ENCODE assay signal across 12 mouse cellular contexts in the genomic region with DNA sequence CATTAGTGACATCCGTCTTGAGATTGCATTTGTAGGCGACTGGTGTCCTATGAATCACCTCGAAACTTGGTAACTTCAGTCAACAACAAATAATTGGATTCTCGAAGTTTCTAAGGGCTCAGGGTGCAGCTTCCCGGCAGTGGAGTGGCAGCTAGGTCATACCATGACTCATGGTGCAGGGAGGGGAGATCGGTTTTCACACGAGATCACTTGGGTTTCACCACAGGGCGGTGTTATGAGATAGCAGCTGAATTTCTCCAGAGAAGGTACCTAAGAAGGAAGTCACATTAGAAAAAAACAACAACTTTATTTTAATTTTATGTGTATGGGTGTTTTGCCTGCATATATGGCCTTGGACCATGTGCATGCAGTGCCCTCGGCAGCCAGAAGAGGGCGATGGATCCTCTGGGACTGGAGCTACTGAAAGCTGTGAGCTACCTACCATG. TPM values are rescaled to one million over a fixed set of nuclear protein-coding genes. Genes with fewer than 3 reads are reported as not detected.
DNase-seq lines count a peak whose midpoint lies in the region; ATAC-seq and TF ChIP-seq lines count a peak whose summit lies in the region.
"Had no signal": no experiment of that assay in that cellular context is flagged by ENCODE, and none has a peak within 500 bp of the region (broad histone marks: within the 10 kb centered on the region; RNA-seq: fewer than 3 reads in every experiment).

No protein-coding gene starts in this region.

- no peak for ATAC-seq in liver, embryonic 12.5 days
- no peak for ATAC-seq in cerebellum, adult (ENCODE audit: insufficient number of reproducible peaks, low FRiP score, low TSS enrichment)
- no peak for ATAC-seq in forebrain, embryonic 14.5 days
- ATAC-seq in forebrain, embryonic 16.5 days, result no peak

- no peak for TF ChIP-seq EP300 in ES-Bruce4 (IDR thresholded peaks at IDR 0.05; ENCODE audit: insufficient read depth, low read depth, low read length)

- no peak for DNase-seq in liver, adult 2 months (ENCODE audit: extremely low read depth, low read depth, low spot score)
- no peak for DNase-seq in brain, embryonic 14.5 days (ENCODE audit: low read depth)
- peak; percentile 9 for DNase-seq in naive thymus-derived CD4-positive, alpha-beta T cell, adult 2 months (ENCODE audit: low read depth)
- no peak for DNase-seq in forebrain, embryonic 14.5 days (ENCODE audit: low spot score)
- DNase-seq: retina, postnatal 1 day had no signal

- no peak overlapping the region for H3K9ac ChIP-seq in liver, adult 2 months (ENCODE audit: low read depth, low read length)
- H3K9ac ChIP-seq in liver, embryonic 12.5 days, result no peak overlapping the region
- no peak overlapping the region for H3K9ac ChIP-seq in ES-Bruce4 (ENCODE audit: low read depth, poor library complexity, severe bottlenecking)
- no peak overlapping the region for H3K9ac ChIP-seq in forebrain, embryonic 14.5 days (ENCODE audit: low read length)
- no peak overlapping the region for H3K9ac ChIP-seq in forebrain, embryonic 16.5 days (replicated peaks; ENCODE audit: low read depth, low read length)
- H3K9ac ChIP-seq: heart, embryonic 15.5 days; limb, embryonic 12.5 days had no signal

- TF ChIP-seq POLR2A in liver, adult 2 months (IDR thresholded peaks at IDR 0.05; ENCODE audit: extremely low read depth, insufficient read depth, low read length), result no peak
- TF ChIP-seq POLR2A in ES-Bruce4 (IDR thresholded peaks at IDR 0.05; ENCODE audit: insufficient read depth, low read length), result no peak
- no peak for TF ChIP-seq POLR2A in brain, embryonic 14.5 days (IDR thresholded peaks at IDR 0.05; ENCODE audit: borderline replicate concordance, extremely low read depth, insufficient read depth, insufficient read length, poor library complexity, severe bottlenecking)

- no peaks in the 10 kb centered on the region for H3K36me3 ChIP-seq in liver, adult 2 months (ENCODE audit: control insufficient read depth, insufficient read depth, low read length)
- no peaks in the 10 kb centered on the region for H3K36me3 ChIP-seq in liver, embryonic 12.5 days
- H3K36me3 ChIP-seq in ES-Bruce4 (ENCODE audit: control insufficient read depth, insufficient read depth, low read length, poor library complexity, severe bottlenecking), result no peaks in the 10 kb centered on the region
- no peaks in the 10 kb centered on the region for H3K36me3 ChIP-seq in forebrain, embryonic 14.5 days (ENCODE audit: control insufficient read depth, insufficient read depth, low read length)
- H3K36me3 ChIP-seq in forebrain, embryonic 16.5 days (ENCODE audit: control insufficient read depth, insufficient read depth), result no peaks in the 10 kb centered on the region
- H3K36me3 ChIP-seq: heart, embryonic 15.5 days; limb, embryonic 12.5 days had no signal

- H3K27me3 ChIP-seq in liver, adult 2 months (ENCODE audit: control insufficient read depth, insufficient read depth, low read length), result no peaks in the 10 kb centered on the region
- no peaks in the 10 kb centered on the region for H3K27me3 ChIP-seq in liver, embryonic 12.5 days (replicated peaks)
- no peaks in the 10 kb centered on the region for H3K27me3 ChIP-seq in ES-Bruce4 (ENCODE audit: control insufficient read depth, insufficient read depth, low read length, poor library complexity, severe bottlenecking)
- H3K27me3 ChIP-seq in forebrain, embryonic 14.5 days (replicated peaks; ENCODE audit: control insufficient read depth, insufficient read depth, low read length), result no peaks in the 10 kb centered on the region
- H3K27me3 ChIP-seq in forebrain, embryonic 16.5 days (replicated peaks; ENCODE audit: control insufficient read depth, insufficient read depth, low read length), result no peaks in the 10 kb centered on the region
- H3K27me3 ChIP-seq: heart, embryonic 15.5 days had no signal

- 65% methylated on average over 10 of the region's 10 CpGs for WGBS in liver, adult 2 months
- WGBS in liver, embryonic 12.5 days (ENCODE audit: insufficient replicate concordance), result 67% methylated on average over 10 of the region's 10 CpGs
- WGBS in forebrain, embryonic 14.5 days, result 83% methylated on average over 10 of the region's 10 CpGs
- WGBS in forebrain, embryonic 16.5 days, result 88% methylated on average over 10 of the region's 10 CpGs

- no peaks in the 10 kb centered on the region for H3K79me2 ChIP-seq in liver, adult 2 months (ENCODE audit: control insufficient read depth, insufficient read depth, low read length)

- H3K27ac ChIP-seq in liver, adult 2 months (replicated peaks; ENCODE audit: insufficient read depth, low read depth, low read length), result no peak overlapping the region
- H3K27ac ChIP-seq in liver, embryonic 12.5 days, result no peak overlapping the region; the same call in 1 of the 2 replicates
- H3K27ac ChIP-seq in ES-Bruce4 (ENCODE audit: insufficient read depth, low read length), result no peak overlapping the region
- no peak overlapping the region for H3K27ac ChIP-seq in forebrain, embryonic 14.5 days (ENCODE audit: low read depth, low read length)
- H3K27ac ChIP-seq in forebrain, embryonic 16.5 days (ENCODE audit: low read length), result no peak overlapping the region
- H3K27ac ChIP-seq: heart, embryonic 15.5 days; limb, embryonic 12.5 days had no signal

- no peak overlapping the region for H3K4me3 ChIP-seq in liver, adult 2 months (ENCODE audit: insufficient read depth, low read depth, low read length)
- no peak overlapping the region for H3K4me3 ChIP-seq in liver, embryonic 12.5 days
- H3K4me3 ChIP-seq in ES-Bruce4 (ENCODE audit: low read depth, low read length), result no peak overlapping the region
- no peak overlapping the region for H3K4me3 ChIP-seq in forebrain, embryonic 14.5 days (ENCODE audit: low read depth, low read length)
- H3K4me3 ChIP-seq in forebrain, embryonic 16.5 days (replicated peaks; ENCODE audit: low read length), result no peak overlapping the region
- H3K4me3 ChIP-seq: heart, embryonic 15.5 days; limb, embryonic 12.5 days had no signal

- H3K9me3 ChIP-seq in liver, embryonic 12.5 days (replicated peaks), result no peaks in the 10 kb centered on the region; the same call in 1 of the 2 replicates
- no peaks in the 10 kb centered on the region for H3K9me3 ChIP-seq in ES-Bruce4 (replicated peaks; ENCODE audit: control insufficient read depth, insufficient read depth, low read length, poor library complexity, severe bottlenecking)
- H3K9me3 ChIP-seq in forebrain, embryonic 14.5 days (replicated peaks; ENCODE audit: control insufficient read depth, low read length), result no peaks in the 10 kb centered on the region
- H3K9me3 ChIP-seq in forebrain, embryonic 16.5 days (ENCODE audit: control insufficient read depth, low read length), result no peaks in the 10 kb centered on the region
- H3K9me3 ChIP-seq: heart, embryonic 15.5 days; limb, embryonic 12.5 days had no signal

- peaks cover 2% of the 10 kb centered on the region; the same call in 1 of the 2 replicates for H3K4me1 ChIP-seq in liver, adult 2 months (ENCODE audit: control insufficient read depth, insufficient read depth, low read length)
- H3K4me1 ChIP-seq in liver, embryonic 12.5 days, result peaks cover 24% of the 10 kb centered on the region; the same call in 1 of the 2 replicates
- H3K4me1 ChIP-seq in ES-Bruce4 (ENCODE audit: control insufficient read depth, insufficient read depth, low read length), result no peaks in the 10 kb centered on the region
- no peaks in the 10 kb centered on the region for H3K4me1 ChIP-seq in forebrain, embryonic 14.5 days (ENCODE audit: control insufficient read depth, insufficient read depth, low read length)
- no peaks in the 10 kb centered on the region for H3K4me1 ChIP-seq in forebrain, embryonic 16.5 days (replicated peaks; ENCODE audit: control insufficient read depth, insufficient read depth, low read length)
- H3K4me1 ChIP-seq: heart, embryonic 15.5 days; limb, embryonic 12.5 days had no signal

- TF ChIP-seq CTCF in liver, adult 2 months (IDR thresholded peaks at IDR 0.05; ENCODE audit: low read depth, low read length), result peak; percentile 38; the same call in 1 of the 2 replicates
- peak; percentile 63 for TF ChIP-seq CTCF in ES-Bruce4 (IDR thresholded peaks at IDR 0.05; ENCODE audit: low read depth, low read length)
- peak; percentile 30; the same call in 1 of the 2 replicates for TF ChIP-seq CTCF in brain, embryonic 14.5 days (IDR thresholded peaks at IDR 0.05; ENCODE audit: borderline replicate concordance, extremely low read depth, insufficient read depth, insufficient read length)

- no peak overlapping the region for H3K4me2 ChIP-seq in liver, embryonic 12.5 days
- no peak overlapping the region for H3K4me2 ChIP-seq in forebrain, embryonic 14.5 days (ENCODE audit: low read length)
- no peak overlapping the region for H3K4me2 ChIP-seq in forebrain, embryonic 16.5 days (ENCODE audit: low read length)
- H3K4me2 ChIP-seq: heart, embryonic 15.5 days; limb, embryonic 12.5 days had no signal

RNA-seq across cellular contexts. Expression of gene Asb11, which starts 9.3 kb away (rescaled TPM):
- 0.09 TPM in 1 of 2 replicates, not detected in the other for total RNA-seq in liver, adult 2 months (2014; rRNA removed)
- not detected in 2 replicates for polyA plus RNA-seq in liver, adult 2 months (2012; rRNA removed)
- polyA plus RNA-seq in liver, embryonic 12.5 days (2016; fragmentation: Nextera tagmentation; extraction: Ambion mirVana), result not detected in 2 replicates
- polyA plus RNA-seq in ES-Bruce4 (2011; ENCODE audit: insufficient read depth, insufficient read length, low read depth, missing spikeins), result not detected in 2 replicates
- polyA plus RNA-seq in brain, embryonic 14.5 days (2012; rRNA removed), result not detected in 2 replicates
- polyA plus RNA-seq in forebrain, embryonic 14.5 days (2014; fragmentation: Nextera tagmentation; extraction: Ambion mirVana), result 0.12 TPM in 1 of 2 replicates, not detected in the other
- polyA plus RNA-seq in forebrain, embryonic 16.5 days (2015; fragmentation: Nextera tagmentation; extraction: Ambion mirVana), result not detected in 2 replicates
- polyA plus RNA-seq: kidney, embryonic 14.5 days; limb, embryonic 12.5 days had no signal

RNA-seq across cellular contexts. Expression of gene Piga, which starts 26.5 kb away (rescaled TPM):
- 3.3 and 3.6 TPM in 2 replicates for total RNA-seq in liver, adult 2 months (2014; rRNA removed)
- polyA plus RNA-seq in liver, adult 2 months (2012; rRNA removed), result 1.7 and 2.0 TPM in 2 replicates
- polyA plus RNA-seq in liver, embryonic 12.5 days (2016; fragmentation: Nextera tagmentation; extraction: Ambion mirVana), result 20.6 and 22.2 TPM in 2 replicates
- polyA plus RNA-seq in ES-Bruce4 (2011; ENCODE audit: insufficient read depth, insufficient read length, low read depth, missing spikeins), result 25.9 and 29.0 TPM in 2 replicates
- 5.2 and 5.7 TPM in 2 replicates for polyA plus RNA-seq in brain, embryonic 14.5 days (2012; rRNA removed)
- 7.6 and 7.7 TPM in 2 replicates for polyA plus RNA-seq in forebrain, embryonic 14.5 days (2014; fragmentation: Nextera tagmentation; extraction: Ambion mirVana)
- polyA plus RNA-seq in forebrain, embryonic 16.5 days (2015; fragmentation: Nextera tagmentation; extraction: Ambion mirVana), result 7.6 and 8.0 TPM in 2 replicates

RNA-seq across cellular contexts. Expression of gene Asb9, which starts 60.0 kb away (rescaled TPM):
- total RNA-seq in liver, adult 2 months (2014; rRNA removed), result not detected in 2 replicates
- not detected in 2 replicates for polyA plus RNA-seq in liver, adult 2 months (2012; rRNA removed)
- not detected in 2 replicates for polyA plus RNA-seq in liver, embryonic 12.5 days (2016; fragmentation: Nextera tagmentation; extraction: Ambion mirVana)
- polyA plus RNA-seq in ES-Bruce4 (2011; ENCODE audit: insufficient read depth, insufficient read length, low read depth, missing spikeins), result not detected in 2 replicates
- 0.11 TPM in 1 of 2 replicates, not detected in the other for polyA plus RNA-seq in brain, embryonic 14.5 days (2012; rRNA removed)
- not detected in 2 replicates for polyA plus RNA-seq in forebrain, embryonic 14.5 days (2014; fragmentation: Nextera tagmentation; extraction: Ambion mirVana)
- not detected in 2 replicates for polyA plus RNA-seq in forebrain, embryonic 16.5 days (2015; fragmentation: Nextera tagmentation; extraction: Ambion mirVana)
- polyA plus RNA-seq: heart, embryonic 15.5 days had no signal
